Mouse (Mus musculus): ENCODE results near the gene Kcnj10.

DNA sequence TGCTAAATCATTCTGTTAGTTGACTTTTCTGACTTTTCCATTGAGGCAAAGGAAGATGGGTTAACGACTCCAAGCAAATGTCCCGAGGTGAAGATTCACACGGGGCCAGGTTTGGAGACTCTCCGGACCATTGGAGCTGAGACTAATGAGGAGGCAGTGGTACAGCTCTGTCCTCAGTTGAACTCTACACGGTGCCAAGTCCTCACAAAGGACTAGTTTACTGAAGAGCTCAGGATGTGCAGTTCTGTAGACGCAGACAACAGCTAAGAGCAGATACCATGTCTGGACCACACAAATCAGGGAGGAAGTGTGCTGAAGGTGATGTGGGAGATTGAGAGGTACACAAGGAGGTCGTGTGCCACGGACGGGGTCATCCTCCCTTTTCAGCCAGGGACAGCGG, 17.3 kb downstream of the Kcnj10 start:
- TF ChIP-seq CTCF (IDR thresholded peaks at IDR 0.05) = no peak
- no peak for TF ChIP-seq EP300 (IDR thresholded peaks at IDR 0.05; ENCODE audit: insufficient read depth, low read depth, low read length)

All from heart, adult 2 months (tissue).